Mouse (Mus musculus) R1 (cell line): ENCODE measurements around the gene Erbb3.
"Not testable (repeated sequence)": the region's sequence is repeated elsewhere in the genome, so short reads cannot be mapped to it uniquely, and the experiment has no call there.

Experiments used
- DNase-seq: peaks from one replicate; pipeline ENCODE4 v3.0.0-alpha.2; 2018; ENCODE audit warnings: low read depth, low spot score

Erbb3 gene

GRCm38 (mm10) chr10:128589464-128590192, at the start of gene Erbb3:
Gene Erbb3, minus strand, starts transcription at chr10:128589652.
- DNase-seq: peak; percentile 93

- DNase-seq: peak; percentile 72
These were observed 47.6 kb upstream of the Erbb3 start for GRCm38 (mm10) chr10:128637011-128637410.

DNA sequence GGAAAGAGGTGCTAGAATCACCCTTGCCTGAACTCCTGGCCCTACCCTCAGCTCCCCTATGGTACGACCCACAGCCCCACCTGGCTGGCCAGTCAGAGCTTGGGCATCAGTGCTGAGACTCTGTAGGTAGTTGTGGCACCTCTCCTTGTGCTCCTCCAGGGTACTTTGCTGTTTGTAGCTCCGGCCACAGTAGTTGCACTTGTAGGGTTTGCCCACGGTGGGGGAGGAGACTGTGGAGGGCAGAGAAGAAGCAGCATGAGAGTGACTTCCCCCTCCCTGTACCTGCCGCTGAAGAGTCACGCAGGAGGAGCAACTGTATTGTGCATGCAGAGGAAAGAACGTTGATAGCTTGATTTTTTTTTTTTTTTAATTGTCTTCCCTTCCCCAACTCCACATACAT, 47.1 kb upstream of the Erbb3 start:
- DNase-seq: no peak

- no peak for DNase-seq
These were observed 46.2 kb upstream of the Erbb3 start for GRCm38 (mm10) chr10:128635697-128636096.

DNA sequence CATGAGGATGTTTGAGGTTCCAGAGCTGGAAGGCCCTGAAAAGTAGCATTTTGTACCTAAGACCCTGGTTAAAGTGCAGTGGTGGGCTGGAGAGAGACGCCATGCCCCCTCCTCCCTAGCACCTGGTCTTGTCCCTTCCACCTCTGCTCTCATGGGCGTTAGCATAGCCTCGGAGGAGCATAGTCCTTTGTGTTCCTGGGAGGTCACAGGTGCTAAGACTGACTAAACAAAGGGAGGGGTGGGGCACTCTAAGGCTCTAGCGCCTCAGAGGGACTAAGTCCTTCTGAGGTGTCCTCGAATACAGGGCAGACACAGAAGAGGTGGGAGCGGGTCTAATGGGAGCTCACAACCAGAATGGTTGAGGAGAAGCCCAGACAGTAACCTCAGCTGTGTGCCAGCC, 42.1 kb upstream of the Erbb3 start:
- peak; percentile 83 for DNase-seq

- not testable (repeated sequence) for DNase-seq
These were observed 40.9 kb upstream of the Erbb3 start for GRCm38 (mm10) chr10:128630306-128630705.

DNA sequence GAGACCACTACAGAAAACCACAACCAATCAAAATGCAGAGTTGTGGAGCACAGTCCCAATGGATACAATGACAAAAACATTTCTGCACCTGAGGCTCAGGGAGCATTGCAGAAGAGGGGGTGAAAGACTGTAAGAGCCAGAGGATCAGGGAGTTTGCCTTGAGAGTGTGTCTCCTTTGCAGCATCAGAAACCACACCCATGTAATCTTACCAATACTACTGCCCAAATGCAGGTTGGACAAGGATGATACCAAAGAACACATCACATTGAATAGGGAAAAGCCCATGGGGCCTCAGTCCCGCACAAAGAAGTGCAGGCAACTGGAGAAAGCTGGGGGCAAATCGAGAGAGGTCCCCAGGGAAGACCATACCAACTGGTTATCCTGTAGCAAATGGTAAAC, 40.3 kb upstream of the Erbb3 start:
- DNase-seq: no peak

- no peak for DNase-seq
These were observed 38.2 kb upstream of the Erbb3 start for GRCm38 (mm10) chr10:128627398-128628317.

DNA sequence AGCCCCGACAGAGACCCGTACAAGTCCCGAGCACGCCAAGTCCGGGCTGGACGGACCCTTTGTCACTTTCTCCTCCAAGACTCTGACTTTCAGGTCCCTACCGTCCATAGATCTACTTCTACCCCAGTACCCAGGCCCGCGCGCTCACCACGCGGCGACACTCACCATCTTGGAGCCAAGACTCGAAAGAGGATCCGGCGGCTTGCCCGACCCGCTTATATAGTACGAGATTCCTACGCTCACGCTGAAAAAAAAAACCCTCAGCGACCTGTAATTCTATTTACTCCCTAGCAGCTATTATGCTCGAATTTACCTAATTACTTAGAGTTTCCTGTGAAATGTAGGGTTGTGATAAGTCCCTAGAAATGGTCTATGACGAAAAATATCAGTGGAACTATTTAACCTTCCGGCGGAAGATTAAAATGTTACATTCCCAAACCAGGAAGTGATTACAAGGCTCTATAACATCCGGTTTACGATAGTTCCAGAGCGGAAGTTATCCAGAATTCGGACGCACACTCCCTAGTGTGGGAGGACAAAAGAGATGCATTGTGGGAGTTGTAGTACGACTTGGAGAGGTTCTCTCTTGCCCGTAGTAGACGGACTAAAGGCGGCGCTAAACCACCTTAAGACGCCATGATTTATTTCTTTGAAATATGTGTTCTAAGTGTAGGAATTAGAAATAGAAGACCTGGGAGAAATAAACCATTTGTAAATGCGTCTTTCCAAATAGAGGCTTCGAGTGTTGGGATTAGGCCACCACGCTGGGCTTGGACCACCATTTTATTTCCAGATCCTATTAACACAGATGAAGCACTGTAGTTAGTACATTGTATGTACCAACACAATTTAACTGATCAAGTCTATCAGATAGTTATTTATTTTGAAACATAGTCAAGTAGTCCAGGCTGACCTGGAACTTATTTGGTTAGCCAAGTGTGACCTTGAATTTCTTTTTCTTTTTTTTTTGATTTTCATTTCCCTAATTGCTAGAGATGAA, 37.2 kb upstream of the Erbb3 start, which contains the start of gene Rps26:
TSS of gene Rps26 (minus strand) at position 437 of the 1,000 bp plus-strand sequence.
- peak; percentile 100 for DNase-seq

- DNase-seq: peak; percentile 80
These were observed 35.9 kb upstream of the Erbb3 start for GRCm38 (mm10) chr10:128625287-128625894.

DNA sequence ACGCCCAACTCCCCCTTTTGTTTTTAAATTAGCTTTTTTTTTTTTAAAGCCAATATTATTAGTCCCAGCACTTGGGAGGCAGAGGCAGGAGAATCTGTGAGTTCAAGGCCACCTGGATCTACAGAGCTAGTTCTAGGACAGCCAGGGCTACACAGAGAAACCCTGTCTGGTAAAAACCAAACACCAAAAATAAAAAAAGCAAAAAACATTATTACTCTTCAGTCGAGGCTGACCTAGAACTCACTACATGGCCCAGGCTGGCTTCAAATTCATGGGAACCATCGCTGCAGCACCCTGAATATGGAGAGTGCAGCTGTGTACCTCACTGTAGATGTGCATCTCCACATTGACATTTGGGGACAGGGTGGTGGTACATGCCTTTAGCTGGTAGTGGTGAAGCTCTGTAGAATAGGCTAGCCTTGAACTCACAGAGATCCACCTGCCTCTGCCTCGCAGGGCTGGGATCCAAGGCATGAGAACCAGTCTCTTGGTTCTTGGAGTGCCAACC, 33.7 kb upstream of the Erbb3 start:
- DNase-seq: not testable (repeated sequence)

GRCm38 (mm10) chr10:128622702-128623101, 33.2 kb upstream of the Erbb3 start:
- DNase-seq: no peak

DNA sequence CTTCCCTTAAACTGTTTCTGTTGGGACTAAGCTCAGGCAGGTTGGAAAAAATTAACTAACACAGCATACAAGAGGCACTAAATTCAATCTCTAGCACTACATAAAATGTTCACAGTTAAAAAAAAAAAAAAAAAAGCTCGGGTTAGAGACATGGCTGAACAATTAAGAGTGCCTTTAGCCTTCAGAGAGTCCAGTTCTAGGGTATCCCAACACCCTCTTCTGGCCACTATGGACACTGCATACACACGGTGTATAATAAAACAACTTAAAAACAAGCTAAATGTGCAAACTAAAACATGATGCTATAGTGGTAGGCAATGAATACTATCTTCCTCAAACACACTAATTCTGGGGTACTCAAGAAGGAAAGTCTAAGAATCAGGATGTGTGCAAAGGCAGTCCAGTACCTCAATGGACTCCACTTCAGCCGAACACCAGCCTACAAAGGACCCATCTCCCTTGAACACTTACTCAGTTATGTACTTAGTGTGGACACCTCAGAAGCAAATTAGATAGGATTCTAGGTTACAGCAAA, 32.6 kb upstream of the Erbb3 start:
- DNase-seq: no peak

GRCm38 (mm10) chr10:128620241-128620640, 30.8 kb upstream of the Erbb3 start:
- DNase-seq: no peak

GRCm38 (mm10) chr10:128619148-128619547, 29.7 kb upstream of the Erbb3 start:
- DNase-seq: not testable (repeated sequence)

DNA sequence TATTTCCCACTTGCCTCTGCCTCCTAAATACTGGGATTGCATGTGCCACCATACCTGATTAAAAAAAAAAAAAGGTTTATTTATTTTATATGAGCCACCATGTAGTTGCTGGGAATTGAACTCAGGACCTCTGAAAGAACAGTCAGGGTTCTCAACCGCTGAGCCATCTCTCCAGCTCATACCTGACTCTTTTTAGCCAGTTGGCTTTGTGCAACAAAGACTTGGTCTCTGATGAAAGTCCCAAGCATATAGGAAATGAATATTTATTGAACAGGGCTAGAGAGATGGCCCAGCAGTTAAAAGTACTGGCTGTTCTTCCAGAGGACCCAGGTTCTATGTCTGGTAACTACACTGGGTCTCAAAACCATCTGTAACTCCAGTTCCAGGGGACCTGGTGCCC, 29.1 kb upstream of the Erbb3 start:
- no peak for DNase-seq

DNA sequence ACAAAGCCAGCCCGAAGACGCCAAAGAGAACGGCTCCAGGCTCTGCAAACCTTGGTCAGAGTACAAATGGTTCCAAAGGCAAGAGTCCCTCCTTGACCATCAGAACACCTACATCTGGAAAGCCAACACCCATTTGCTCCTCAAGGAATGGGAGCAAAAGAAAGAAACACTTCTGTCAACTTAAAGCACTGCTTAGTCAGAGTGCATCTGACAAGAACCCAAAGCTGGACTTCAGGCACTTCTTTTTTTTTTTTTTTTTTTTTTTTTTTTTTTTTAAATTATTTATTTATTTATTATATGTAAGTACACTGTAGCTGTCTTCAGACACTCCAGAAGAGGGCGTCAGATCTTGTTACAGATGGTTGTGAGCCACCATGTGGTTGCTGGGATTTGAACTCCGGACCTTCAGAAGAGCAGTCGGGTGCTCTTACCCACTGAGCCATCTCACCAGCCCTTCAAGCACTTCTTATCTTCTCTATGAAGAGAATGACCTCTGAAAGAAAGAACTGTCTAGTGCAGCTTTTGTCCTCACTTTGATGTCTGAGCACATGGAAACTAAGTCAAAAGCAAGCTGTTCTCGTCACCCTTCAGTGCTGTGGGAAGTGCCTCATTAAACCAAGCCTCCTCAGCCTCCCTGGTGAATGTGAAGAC, 26.5 kb upstream of the Erbb3 start:
- DNase-seq: not testable (repeated sequence)

DNA sequence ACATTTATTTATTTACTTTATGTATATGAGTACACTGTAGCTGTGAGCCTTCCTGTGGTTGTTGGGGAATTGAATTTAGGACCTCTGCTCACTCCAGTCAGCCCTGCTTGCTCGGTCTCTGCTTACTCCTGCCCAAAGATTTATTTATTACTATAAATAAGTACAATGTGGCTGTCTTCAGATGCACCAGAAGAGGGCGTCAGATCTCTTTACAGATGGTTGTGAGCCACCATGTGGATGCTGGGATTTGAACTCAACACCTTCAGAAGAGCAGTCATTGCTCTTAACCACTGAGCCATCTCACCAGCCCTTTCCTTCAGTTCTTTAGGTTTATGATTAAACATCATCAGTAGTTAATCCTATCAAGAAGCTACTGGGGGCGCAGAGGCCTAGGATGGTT, 25.5 kb upstream of the Erbb3 start:
- DNase-seq: no peak

- not testable (repeated sequence) for DNase-seq
These were observed 24.4 kb upstream of the Erbb3 start for GRCm38 (mm10) chr10:128613820-128614219.

- no peak for DNase-seq
These were observed 23.6 kb upstream of the Erbb3 start for GRCm38 (mm10) chr10:128613154-128613440.
